Mouse (Mus musculus) heart, postnatal 0 days (tissue): ENCODE results near the gene Trp53bp2. TPM values are rescaled to one million over a fixed set of nuclear protein-coding genes. Genes with fewer than 3 reads are reported as not detected.

Source experiments
- ATAC-seq: fragments of 200-750 bp; cut with Nextera tagmentation; 2 replicates; pipeline ENCODE4 v1.8.0; 2017; ENCODE audit warnings: low read depth, moderate number of reproducible peaks, moderate library complexity; ENCODE audit not compliant: insufficient read depth
- DNase-seq: peaks from one replicate; pipeline ENCODE4 v3.0.0-alpha.2; 2016; ENCODE audit warnings: low spot score
- H3K27ac ChIP-seq: fragments of 300-500 bp; sonication (generic); 2 replicates; pipeline ENCODE4 v1.5.1; 2014; ENCODE audit warnings: low read depth, mild to moderate bottlenecking
- H3K27me3 ChIP-seq: fragments of 300-500 bp; sonication (generic); 2 replicates; pipeline ENCODE4 v1.6.1; 2014; ENCODE audit warnings: low read length, mixed read lengths; ENCODE audit not compliant: control insufficient read depth, insufficient read depth
- H3K36me3 ChIP-seq: fragments of 300-500 bp; sonication (generic); replicated peaks from 2 replicates; pipeline ENCODE4 v1.6.1; 2014; ENCODE audit warnings: low read length, mixed read lengths; ENCODE audit not compliant: control insufficient read depth, insufficient read depth
- H3K4me1 ChIP-seq: fragments of 300-500 bp; sonication (generic); 2 replicates; pipeline ENCODE4 v1.6.1; 2014; ENCODE audit warnings: antibody characterized with exemption; ENCODE audit not compliant: control insufficient read depth, insufficient read depth
- H3K4me2 ChIP-seq: fragments of 300-500 bp; sonication (generic); 2 replicates; pipeline ENCODE4 v1.6.1; 2014; ENCODE audit warnings: low read depth, mild to moderate bottlenecking, low read length, moderate library complexity
- H3K4me3 ChIP-seq: fragments of 300-500 bp; sonication (generic); 2 replicates; pipeline ENCODE4 v1.5.1; 2014; ENCODE audit warnings: low read depth, low read length
- H3K9ac ChIP-seq: fragments of 300-500 bp; sonication (generic); replicated peaks from 2 replicates; pipeline ENCODE4 v1.6.1; 2014; ENCODE audit warnings: low read depth, low read length, mixed read lengths
- H3K9me3 ChIP-seq: fragments of 300-500 bp; sonication (generic); replicated peaks from 2 replicates; pipeline ENCODE4 v1.6.1; 2016; ENCODE audit warnings: low read length; ENCODE audit not compliant: control insufficient read depth
- CTCF ChIP-seq: IDR thresholded peaks from 2 replicates; pipeline ENCODE4 v1.5.1; 2016; ENCODE audit warnings: antibody characterized with exemption, control low read depth, low read depth
- EP300 ChIP-seq: IDR thresholded peaks from 2 replicates; pipeline ENCODE4 v1.6.1; 2016; ENCODE audit warnings: antibody characterized with exemption, low read depth
- WGBS: fragments of 180-500 bp; shearing (Covaris S2); extraction: QIAGEN DNeasy Blood & Tissue Kit; methylation state at CpG from one replicate; pipeline ENCODE4 v1.1.7; 2014; 5-methylcytosine and 5-hydroxymethylcytosine counted together
- polyA plus RNA-seq: library from polyadenylated mRNA; unstranded; fragments of >200 nt; fragmentation: Nextera tagmentation; extraction: Ambion mirVana; gene quantifications from 2 replicates; pipeline ENCODE4 v1.2.1, GENCODE M21; 2015
- total RNA-seq: library from RNA; depleted of rRNA; stranded (reverse); fragments of >200 nt; gene quantifications from 2 replicates; pipeline ENCODE4 v1.2.3, GENCODE M21; 2014; ENCODE audit warnings: low replicate concordance

Trp53bp2 gene
- total and polyA plus RNA-seq, 2 experiments from 2014 or later, result 8.3 to 13.6 TPM

GRCm38 (mm10) chr1:182425176-182425575 lies 16.2 kb downstream of the Trp53bp2 start:
- ATAC-seq (no peak), DNase-seq (no peak)
- H3K4me2 ChIP-seq, result no peak overlapping the region
- H3K4me1 ChIP-seq, result peaks cover 27% of the 10 kb centered on the region
- H3K9me3 ChIP-seq, result no peaks in the 10 kb centered on the region
- no peak overlapping the region for H3K27ac ChIP-seq
- TF ChIP-seq CTCF, result no peak
- no peak for TF ChIP-seq EP300
- no peaks in the 10 kb centered on the region for H3K27me3 ChIP-seq
- no peak overlapping the region for H3K4me3 ChIP-seq
- H3K9ac ChIP-seq, result no peak overlapping the region
- peaks cover 6% of the 10 kb centered on the region; the same call in 1 of the 2 replicates for H3K36me3 ChIP-seq
- 69% methylated on average over 3 of the region's 3 CpGs for WGBS

GRCm38 (mm10) chr1:182426444-182426843 lies 17.5 kb downstream of the Trp53bp2 start:
- no peak for DNase-seq
- no peak overlapping the region for H3K4me3 ChIP-seq
- H3K27ac ChIP-seq, result peak overlapping the region; percentile 43; the same call in 1 of the 2 replicates
- H3K4me1 ChIP-seq, result peaks cover 20% of the 10 kb centered on the region
- no peak for ATAC-seq
- no peaks in the 10 kb centered on the region for H3K27me3 ChIP-seq
- TF ChIP-seq EP300, result no peak
- TF ChIP-seq CTCF, result no peak
- H3K9ac ChIP-seq, result no peak overlapping the region
- WGBS, result 27% methylated on average over 2 of the region's 2 CpGs
- no peak overlapping the region for H3K4me2 ChIP-seq
- no peaks in the 10 kb centered on the region for H3K9me3 ChIP-seq
- H3K36me3 ChIP-seq, result peaks cover 7% of the 10 kb centered on the region; the same call in 1 of the 2 replicates

DNA sequence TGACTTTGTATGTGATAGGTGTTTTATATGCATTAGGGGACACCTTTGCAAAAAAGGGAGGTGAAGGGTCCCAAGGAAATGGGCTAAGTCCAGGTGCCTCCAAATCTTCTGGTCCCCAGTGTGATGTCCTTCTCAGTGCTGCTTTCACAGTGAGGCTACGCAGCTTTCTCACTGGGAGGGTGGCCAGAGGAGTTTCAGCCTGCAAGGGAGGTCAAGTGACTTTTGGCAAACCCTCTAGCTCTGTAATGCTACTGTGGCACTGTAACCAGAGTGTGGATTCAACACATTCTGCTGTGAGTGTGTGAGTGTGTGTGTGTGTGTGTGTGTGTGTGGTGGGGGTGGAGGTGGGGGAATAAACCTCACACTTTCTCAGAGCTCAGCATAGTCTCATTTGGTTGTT lies 18.5 kb downstream of the Trp53bp2 start:
- Histone ChIP-seq H3K9ac (no peak overlapping the region), H3K9me3 (no peaks in the 10 kb centered on the region), H3K27me3 (no peaks in the 10 kb centered on the region), H3K36me3 (peaks cover 17% of the 10 kb centered on the region), H3K4me1 (peaks cover 20% of the 10 kb centered on the region), H3K4me2 (no peak overlapping the region), H3K4me3 (no peak overlapping the region), H3K27ac (peak overlapping the region; percentile 43)
- TF ChIP-seq CTCF, result no peak
- TF ChIP-seq EP300, result no peak
- ATAC-seq, result peak; percentile 83
- 33% methylated on average over 1 of the region's 1 CpGs for WGBS
- DNase-seq, result peak; percentile 80

- no peak overlapping the region for H3K9ac ChIP-seq
- 63% methylated on average over 3 of the region's 3 CpGs for WGBS
- H3K4me3 ChIP-seq, result no peak overlapping the region
- peaks cover 31% of the 10 kb centered on the region for H3K36me3 ChIP-seq
- no peak for ATAC-seq
- no peaks in the 10 kb centered on the region for H3K27me3 ChIP-seq
- H3K4me2 ChIP-seq, result no peak overlapping the region
- TF ChIP-seq EP300, result no peak
- TF ChIP-seq CTCF, result no peak
- H3K27ac ChIP-seq, result no peak overlapping the region
- H3K9me3 ChIP-seq, result no peaks in the 10 kb centered on the region
- H3K4me1 ChIP-seq, result peaks cover 20% of the 10 kb centered on the region
- DNase-seq, result no peak
These were observed 20.9 kb downstream of the Trp53bp2 start for GRCm38 (mm10) chr1:182429826-182430225.

DNA sequence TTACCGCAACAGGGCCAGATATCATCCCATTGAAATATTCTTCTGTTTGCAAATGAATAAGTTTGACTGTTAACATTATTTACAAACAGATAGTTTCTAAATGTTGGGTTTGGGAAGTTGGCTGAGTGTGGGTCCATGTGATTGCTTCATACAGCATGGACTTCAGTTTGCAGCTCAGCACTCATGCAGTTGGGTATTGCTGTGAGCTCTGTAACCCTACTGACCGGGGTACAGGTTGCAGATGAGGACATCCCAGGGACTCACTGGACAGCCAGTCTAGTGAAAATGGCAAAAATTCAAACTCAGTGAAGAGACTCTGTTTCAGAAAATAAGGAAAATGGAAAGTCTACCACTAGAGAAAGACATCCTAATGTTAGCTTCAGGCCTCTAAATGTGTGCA lies 21.7 kb downstream of the Trp53bp2 start:
- Histone ChIP-seq H3K9ac (no peak overlapping the region), H3K4me1 (peaks cover 18% of the 10 kb centered on the region), H3K4me3 (no peak overlapping the region), H3K27me3 (no peaks in the 10 kb centered on the region), H3K36me3 (peaks cover 39% of the 10 kb centered on the region), H3K4me2 (no peak overlapping the region), H3K9me3 (no peaks in the 10 kb centered on the region), H3K27ac (no peak overlapping the region)
- ATAC-seq (no peak), DNase-seq (no peak)
- TF ChIP-seq CTCF (no peak), EP300 (no peak)
- WGBS, result 94% methylated on average over 2 of the region's 2 CpGs

DNA sequence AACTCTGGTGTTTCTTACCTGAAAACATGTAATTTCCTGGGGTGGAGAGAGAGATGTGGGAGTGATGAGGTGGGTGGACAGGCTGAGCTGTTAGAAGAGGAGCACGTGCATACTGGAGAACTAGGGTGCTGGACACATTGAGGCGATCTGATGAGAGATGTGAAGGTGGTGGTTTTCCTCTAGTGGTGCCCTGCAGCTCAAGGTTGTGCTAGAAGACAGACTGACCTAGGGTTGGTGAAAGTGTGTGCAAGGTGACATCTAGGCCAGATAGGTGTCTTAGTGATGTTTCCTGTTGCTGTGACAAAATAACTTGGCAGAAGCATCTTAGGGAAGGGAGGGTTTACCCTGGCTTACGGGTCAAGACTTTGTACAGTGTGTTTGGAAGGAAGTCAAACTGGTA lies 23.1 kb downstream of the Trp53bp2 start:
- TF ChIP-seq EP300 (no peak), CTCF (no peak)
- Histone ChIP-seq H3K27me3 (no peaks in the 10 kb centered on the region), H3K9me3 (no peaks in the 10 kb centered on the region), H3K4me3 (no peak overlapping the region), H3K36me3 (peaks cover 44% of the 10 kb centered on the region), H3K4me2 (no peak overlapping the region), H3K4me1 (peaks cover 4% of the 10 kb centered on the region), H3K9ac (no peak overlapping the region), H3K27ac (no peak overlapping the region)
- ATAC-seq, result no peak
- no peak for DNase-seq
- WGBS, result 81% methylated on average over 3 of the region's 3 CpGs
